Mouse (Mus musculus): Measurements from ENCODE around the gene Ostf1. TPM values are rescaled to one million over a fixed set of nuclear protein-coding genes. Genes with fewer than 3 reads are reported as not detected.
A peak's percentile ranks its signal among the peaks of the same experiment; 100 is the strongest.

Ostf1 gene
- polyA plus RNA-seq, 1 experiment = 79.9 TPM

- Histone ChIP-seq H3K27ac (ENCODE audit: insufficient read depth, low read length) (no peak overlapping the region), H3K9ac (ENCODE audit: low read depth, poor library complexity, severe bottlenecking) (no peak overlapping the region), H3K4me1 (ENCODE audit: control insufficient read depth, insufficient read depth, low read length) (no peaks in the 10 kb centered on the region), H3K9me3 (replicated peaks; ENCODE audit: control insufficient read depth, insufficient read depth, low read length, poor library complexity, severe bottlenecking) (no peaks in the 10 kb centered on the region), H3K4me3 (ENCODE audit: low read depth, low read length) (no peak overlapping the region), H3K36me3 (ENCODE audit: control insufficient read depth, insufficient read depth, low read length, poor library complexity, severe bottlenecking) (no peaks in the 10 kb centered on the region), H3K27me3 (ENCODE audit: control insufficient read depth, insufficient read depth, low read length, poor library complexity, severe bottlenecking) (no peaks in the 10 kb centered on the region)
- TF ChIP-seq POLR2A (IDR thresholded peaks at IDR 0.05; ENCODE audit: insufficient read depth, low read length) (no peak), EP300 (IDR thresholded peaks at IDR 0.05; ENCODE audit: insufficient read depth, low read depth, low read length) (no peak), CTCF (IDR thresholded peaks at IDR 0.05; ENCODE audit: low read depth, low read length) (no peak)
These were observed 76.0 kb downstream of the Ostf1 start for GRCm38 (mm10) chr19:18555645-18556044.

DNA sequence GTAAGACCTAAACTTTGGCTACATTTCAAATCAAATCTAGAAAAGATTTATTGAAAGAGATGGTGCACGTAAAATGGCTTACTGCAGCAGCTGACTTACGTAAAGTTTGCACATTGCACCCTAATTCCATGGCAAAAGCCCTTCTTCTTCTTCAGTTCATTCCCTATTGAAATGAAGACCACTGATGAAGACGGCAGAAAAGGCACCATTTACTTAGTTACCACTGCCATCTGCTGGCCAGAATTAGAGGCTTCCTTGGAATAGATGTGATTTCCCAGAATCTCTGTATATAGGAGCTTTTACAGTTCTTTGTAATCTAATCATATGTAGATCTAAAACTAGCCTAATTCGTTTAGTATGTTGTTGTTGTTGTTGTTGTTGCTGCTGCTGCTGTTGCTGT lies 83.0 kb downstream of the Ostf1 start:
- TF ChIP-seq CTCF (IDR thresholded peaks at IDR 0.05; ENCODE audit: low read depth, low read length) (peak; percentile 5), POLR2A (IDR thresholded peaks at IDR 0.05; ENCODE audit: insufficient read depth, low read length) (no peak)

More for the DNA sequence above, 83.0 kb downstream of the Ostf1 start:
- no peak overlapping the region for H3K4me3 ChIP-seq (ENCODE audit: low read depth, low read length)
- H3K9ac ChIP-seq (ENCODE audit: low read depth, poor library complexity, severe bottlenecking) = no peak overlapping the region
- no peaks in the 10 kb centered on the region for H3K4me1 ChIP-seq (ENCODE audit: control insufficient read depth, insufficient read depth, low read length)
- no peaks in the 10 kb centered on the region for H3K27me3 ChIP-seq (ENCODE audit: control insufficient read depth, insufficient read depth, low read length, poor library complexity, severe bottlenecking)
- H3K27ac ChIP-seq (ENCODE audit: insufficient read depth, low read length) = no peak overlapping the region
- no peaks in the 10 kb centered on the region for H3K9me3 ChIP-seq (replicated peaks; ENCODE audit: control insufficient read depth, insufficient read depth, low read length, poor library complexity, severe bottlenecking)
- no peaks in the 10 kb centered on the region for H3K36me3 ChIP-seq (ENCODE audit: control insufficient read depth, insufficient read depth, low read length, poor library complexity, severe bottlenecking)

Other genes starting within 250 kb of the Ostf1 start
- 15.9 and 20.4 TPM in 2 replicates for gene Nmrk1, start 127 bp upstream of the Ostf1 start, polyA plus RNA-seq (2011; ENCODE audit: insufficient read depth, insufficient read length, low read depth, missing spikeins)
- 40.8 and 49.5 TPM in 2 replicates for gene Carnmt1, start 38.9 kb upstream of the Ostf1 start, polyA plus RNA-seq (2011; ENCODE audit: insufficient read depth, insufficient read length, low read depth, missing spikeins)
- 49.2 and 50.0 TPM in 2 replicates for gene D030056L22Rik, start 81.4 kb upstream of the Ostf1 start, polyA plus RNA-seq (2011; ENCODE audit: insufficient read depth, insufficient read length, low read depth, missing spikeins)
- 2.0 and 2.1 TPM in 2 replicates for gene Trpm6, start 118.2 kb upstream of the Ostf1 start, polyA plus RNA-seq (2011; ENCODE audit: insufficient read depth, insufficient read length, low read depth, missing spikeins)